Mouse (Mus musculus): Measurements from ENCODE around the gene Catip. TPM values are rescaled to one million over a fixed set of nuclear protein-coding genes. Genes with fewer than 3 reads are reported as not detected.
"Not testable (repeated sequence)": the region's sequence is repeated elsewhere in the genome, so short reads cannot be mapped to it uniquely, and the experiment has no call there.

The Catip gene
- polyA plus RNA-seq (2012; rRNA removed): 1.0 and 3.1 TPM in 2 replicates

DNA sequence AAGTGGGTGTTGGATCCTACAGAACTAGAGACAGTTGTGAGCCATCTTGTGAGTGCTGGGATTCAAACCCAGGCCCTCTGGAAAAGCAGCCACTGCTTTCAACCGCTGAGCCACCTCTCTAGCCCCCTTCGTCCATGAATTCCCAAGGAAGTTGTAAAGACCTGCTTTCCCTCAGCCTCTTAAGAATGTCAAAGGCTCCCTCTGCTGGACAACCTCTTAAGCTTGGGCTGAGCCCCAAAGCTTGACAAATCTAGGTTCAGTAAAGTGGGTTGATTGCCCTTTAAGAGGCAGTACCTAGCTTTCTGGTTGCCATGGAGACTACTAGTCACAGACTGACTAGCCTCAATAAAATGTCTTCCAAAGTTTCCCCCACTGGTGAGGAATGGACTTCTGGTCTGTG lies at the start of gene Catip:
Catip (plus strand) TSS at position 297 of the 400 bp plus-strand sequence.
- TF ChIP-seq POLR2A (IDR thresholded peaks at IDR 0.05; ENCODE audit: borderline replicate concordance, extremely low read depth, insufficient read depth, insufficient read length, poor library complexity, severe bottlenecking) (no peak), CTCF (IDR thresholded peaks at IDR 0.05; ENCODE audit: borderline replicate concordance, extremely low read depth, insufficient read depth, insufficient read length) (peak; percentile 84)
- DNase-seq (ENCODE audit: low read depth): peak; percentile 95

DNA sequence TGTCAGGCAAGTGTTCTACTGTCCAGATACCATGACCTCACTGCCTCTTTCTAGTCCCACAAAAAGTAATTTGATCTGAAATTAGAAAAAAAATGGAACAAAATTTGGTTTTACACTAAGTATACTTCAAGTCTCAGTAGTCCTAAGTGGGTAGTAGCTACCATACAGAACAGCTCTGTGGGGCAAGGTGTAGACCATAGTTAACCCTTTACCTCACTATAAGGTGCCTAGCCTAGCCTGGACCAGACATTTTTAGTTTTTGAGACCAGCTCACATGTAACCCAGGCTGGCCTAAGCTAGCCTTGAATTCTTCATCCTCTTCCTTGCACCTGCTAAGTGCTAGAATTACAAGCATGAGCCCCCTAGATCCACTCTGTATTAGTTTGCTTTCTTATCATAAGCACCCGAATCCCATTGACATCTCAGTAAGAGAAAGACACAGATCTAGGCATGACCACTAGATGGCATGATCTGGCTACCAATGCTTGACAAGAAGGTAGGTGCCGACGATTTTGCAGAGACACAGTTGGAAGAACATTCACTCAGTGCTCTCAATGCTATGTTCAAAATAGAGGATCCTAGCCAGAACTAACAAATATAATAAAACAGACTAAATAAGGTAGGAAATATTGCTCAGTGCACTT lies 48.7 kb upstream of the Catip start:
- peak; percentile 79; the same call in 1 of the 2 replicates for TF ChIP-seq CTCF (IDR thresholded peaks at IDR 0.05; ENCODE audit: borderline replicate concordance, extremely low read depth, insufficient read depth, insufficient read length)
- no peak for TF ChIP-seq POLR2A (IDR thresholded peaks at IDR 0.05; ENCODE audit: borderline replicate concordance, extremely low read depth, insufficient read depth, insufficient read length, poor library complexity, severe bottlenecking)
- DNase-seq (ENCODE audit: low read depth): peak; percentile 94

DNA sequence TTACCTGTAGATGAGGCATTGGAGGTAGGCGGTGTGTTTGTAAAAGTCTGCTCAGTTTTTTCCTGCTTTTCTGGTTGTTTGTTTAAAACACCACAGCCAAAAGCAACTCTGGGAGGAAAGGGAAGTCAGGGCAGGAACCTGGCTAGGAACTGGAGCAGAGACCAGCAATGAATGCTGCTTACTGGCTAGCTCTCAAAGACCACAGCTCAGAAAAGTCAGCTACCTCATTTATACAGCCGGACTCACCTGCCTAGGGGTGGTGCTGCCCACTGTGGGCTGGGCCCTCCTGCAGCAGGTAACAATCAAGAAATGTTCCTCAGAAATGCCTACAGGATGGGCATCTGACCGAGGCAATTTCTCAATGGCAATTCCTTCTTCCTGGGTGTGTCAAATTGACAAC lies 47.1 kb upstream of the Catip start:
- TF ChIP-seq POLR2A (IDR thresholded peaks at IDR 0.05; ENCODE audit: borderline replicate concordance, extremely low read depth, insufficient read depth, insufficient read length, poor library complexity, severe bottlenecking) (no peak), CTCF (IDR thresholded peaks at IDR 0.05; ENCODE audit: borderline replicate concordance, extremely low read depth, insufficient read depth, insufficient read length) (no peak)
- DNase-seq (ENCODE audit: low read depth): no peak

DNA sequence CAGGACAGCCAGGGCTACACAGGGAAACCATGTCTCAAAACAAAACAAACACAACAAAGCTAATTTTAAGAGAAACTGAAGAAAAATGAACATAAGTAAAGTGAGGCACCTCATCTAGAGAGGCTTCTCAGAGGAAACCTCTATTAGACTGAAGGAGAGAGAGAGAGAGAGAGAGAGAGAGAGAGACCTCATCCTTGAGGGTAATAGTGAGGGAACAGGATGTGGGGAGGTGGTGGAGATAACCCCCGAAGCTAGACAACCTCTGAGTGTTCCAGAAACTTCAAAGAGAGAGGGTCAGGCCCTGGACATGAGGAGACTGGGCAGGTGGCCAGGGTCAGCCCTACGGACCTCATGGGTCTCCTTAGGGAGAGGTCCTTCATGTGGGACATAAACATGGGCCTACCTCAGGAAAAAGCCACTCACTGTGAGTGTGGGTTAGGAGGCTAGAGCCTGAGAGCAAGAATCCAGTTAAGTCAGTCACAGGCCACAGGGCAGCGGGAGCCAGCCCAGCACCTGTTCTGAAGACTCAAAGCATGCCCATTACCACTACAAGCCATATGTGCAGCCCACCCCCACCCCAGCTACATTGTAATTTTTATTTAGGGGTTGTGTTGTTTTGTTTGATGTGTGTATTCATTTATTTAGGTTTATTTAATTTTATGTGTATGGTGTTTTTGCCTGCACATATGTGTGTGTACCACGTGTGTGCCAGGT lies 45.6 kb upstream of the Catip start:
- no peak for DNase-seq (ENCODE audit: low read depth)
- no peak for TF ChIP-seq POLR2A (IDR thresholded peaks at IDR 0.05; ENCODE audit: borderline replicate concordance, extremely low read depth, insufficient read depth, insufficient read length, poor library complexity, severe bottlenecking)
- no peak for TF ChIP-seq CTCF (IDR thresholded peaks at IDR 0.05; ENCODE audit: borderline replicate concordance, extremely low read depth, insufficient read depth, insufficient read length)

DNA sequence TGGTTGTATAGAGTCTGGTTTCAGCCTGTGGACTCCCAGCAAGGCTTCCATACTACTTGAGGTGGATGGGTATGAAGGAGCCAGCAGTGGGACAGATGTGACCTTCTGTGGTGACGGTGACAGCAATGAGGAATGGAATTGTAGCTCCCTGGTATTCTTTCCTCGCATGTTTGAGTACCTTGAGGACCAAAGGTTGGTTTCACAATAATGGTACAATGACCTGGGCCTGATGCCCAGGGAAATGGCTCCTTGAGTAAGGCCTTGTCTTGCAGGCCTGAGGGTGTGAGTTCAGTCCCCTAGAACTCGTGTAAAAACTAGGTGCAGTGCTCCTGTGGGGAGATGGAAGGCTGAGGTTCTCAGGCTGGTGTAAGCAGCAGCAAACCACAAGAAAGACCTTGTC lies 43.2 kb upstream of the Catip start:
- TF ChIP-seq CTCF (IDR thresholded peaks at IDR 0.05; ENCODE audit: borderline replicate concordance, extremely low read depth, insufficient read depth, insufficient read length) (no peak), POLR2A (IDR thresholded peaks at IDR 0.05; ENCODE audit: borderline replicate concordance, extremely low read depth, insufficient read depth, insufficient read length, poor library complexity, severe bottlenecking) (no peak)
- no peak for DNase-seq (ENCODE audit: low read depth)

DNA sequence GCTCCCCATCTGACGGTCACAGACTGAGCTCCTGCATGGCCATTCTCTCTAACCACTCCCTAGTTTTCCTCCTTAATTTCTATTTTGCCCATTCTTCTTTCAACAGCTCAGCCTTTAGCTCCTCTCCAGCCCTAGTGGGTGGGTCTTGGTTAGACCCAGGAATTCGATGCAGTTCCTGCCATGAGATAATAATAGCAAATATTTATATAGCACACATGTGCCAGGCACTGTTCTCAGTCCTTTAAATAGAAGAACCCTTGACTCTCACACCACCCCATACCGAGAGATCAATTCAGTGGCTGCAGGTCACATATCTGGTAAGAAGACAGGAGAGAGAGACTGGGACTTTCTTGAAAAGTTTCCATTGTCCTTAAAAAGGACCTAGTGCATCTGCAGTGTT lies 40.5 kb upstream of the Catip start:
- DNase-seq (ENCODE audit: low read depth): no peak
- TF ChIP-seq CTCF (IDR thresholded peaks at IDR 0.05; ENCODE audit: borderline replicate concordance, extremely low read depth, insufficient read depth, insufficient read length): no peak
- TF ChIP-seq POLR2A (IDR thresholded peaks at IDR 0.05; ENCODE audit: borderline replicate concordance, extremely low read depth, insufficient read depth, insufficient read length, poor library complexity, severe bottlenecking): no peak

DNA sequence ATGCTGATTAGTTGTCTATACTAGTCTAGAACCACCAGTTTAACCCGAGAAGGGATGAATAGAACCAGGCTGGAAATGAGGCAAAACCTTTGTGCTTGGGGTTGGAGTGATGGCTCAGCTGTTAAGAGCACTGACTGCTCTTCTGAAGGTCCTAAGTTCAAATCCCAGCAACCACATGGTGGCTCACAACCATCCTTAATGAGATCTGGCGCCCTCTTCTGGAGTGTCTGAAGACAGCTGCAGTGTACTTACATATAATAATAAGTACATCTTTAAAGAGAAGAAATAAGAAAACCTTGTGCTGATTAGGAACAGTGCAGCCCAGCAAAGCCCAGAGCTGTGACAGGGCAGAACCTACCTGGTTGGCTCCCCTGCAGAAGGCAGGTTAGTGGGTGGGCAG lies 35.0 kb upstream of the Catip start:
- 0 out of 2 replicates have a peak, but pooled peaks have one; percentile 2 for TF ChIP-seq CTCF (IDR thresholded peaks at IDR 0.05; ENCODE audit: borderline replicate concordance, extremely low read depth, insufficient read depth, insufficient read length)
- DNase-seq (ENCODE audit: low read depth): not testable (repeated sequence)

DNA sequence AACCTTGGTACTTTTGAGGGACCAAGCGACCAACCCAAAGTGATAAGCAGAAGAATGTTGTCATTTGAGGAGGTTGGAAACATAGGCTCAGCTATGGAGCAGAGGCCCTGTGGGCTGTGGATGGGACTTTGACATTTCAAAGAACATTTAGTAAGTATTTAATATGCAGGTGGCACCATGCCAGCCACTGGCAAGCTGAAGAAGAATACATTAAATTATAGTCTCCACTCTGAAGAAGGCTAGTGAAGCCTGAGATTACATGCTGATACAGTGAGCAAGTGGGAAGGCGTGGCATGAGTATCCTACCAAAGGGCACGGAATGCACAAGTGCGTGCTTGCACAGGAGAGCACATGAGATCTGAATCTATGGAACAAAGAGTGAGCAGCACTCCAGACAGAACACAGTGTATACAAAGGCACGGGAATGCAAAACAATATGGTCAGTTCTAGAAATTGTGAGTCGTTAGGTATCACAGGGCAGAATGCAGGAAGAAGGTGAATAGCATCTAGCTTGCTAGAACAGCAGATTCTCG lies 31.9 kb upstream of the Catip start:
- TF ChIP-seq CTCF (IDR thresholded peaks at IDR 0.05; ENCODE audit: borderline replicate concordance, extremely low read depth, insufficient read depth, insufficient read length): no peak
- no peak for TF ChIP-seq POLR2A (IDR thresholded peaks at IDR 0.05; ENCODE audit: borderline replicate concordance, extremely low read depth, insufficient read depth, insufficient read length, poor library complexity, severe bottlenecking)
- DNase-seq (ENCODE audit: low read depth): peak; percentile 59

DNA sequence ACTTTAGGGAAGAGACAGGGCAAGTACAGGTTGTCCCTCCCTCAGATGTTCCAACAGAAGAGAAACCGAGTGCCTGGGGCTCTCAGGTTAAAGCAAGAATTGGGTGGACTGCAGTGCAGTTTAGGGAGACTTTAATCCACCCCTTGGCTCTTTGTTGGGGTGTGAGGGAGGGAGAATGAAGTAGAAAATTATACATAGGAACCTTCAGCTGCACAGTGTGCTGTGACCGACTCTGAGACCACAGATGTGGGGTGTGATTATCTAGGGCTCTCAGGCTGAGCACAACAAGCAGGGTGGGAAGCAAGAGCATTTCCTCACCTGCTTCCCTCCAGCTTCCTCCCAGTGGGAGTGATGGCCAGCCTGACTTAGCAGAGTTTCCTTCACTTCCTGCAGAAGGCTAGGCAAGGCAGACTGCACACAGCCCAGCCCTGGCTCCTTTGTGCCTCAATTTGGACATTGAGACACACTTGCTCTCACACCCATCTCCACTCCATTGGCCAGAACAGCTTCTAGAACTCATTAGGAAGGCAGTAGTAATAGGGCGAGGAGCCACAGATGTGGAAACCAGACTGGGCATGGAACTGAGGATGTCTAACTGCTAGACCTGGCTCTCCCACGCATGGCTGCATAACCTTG lies 30.7 kb upstream of the Catip start:
- TF ChIP-seq CTCF (IDR thresholded peaks at IDR 0.05; ENCODE audit: borderline replicate concordance, extremely low read depth, insufficient read depth, insufficient read length) (no peak), POLR2A (IDR thresholded peaks at IDR 0.05; ENCODE audit: borderline replicate concordance, extremely low read depth, insufficient read depth, insufficient read length, poor library complexity, severe bottlenecking) (no peak)
- DNase-seq (ENCODE audit: low read depth): no peak

DNA sequence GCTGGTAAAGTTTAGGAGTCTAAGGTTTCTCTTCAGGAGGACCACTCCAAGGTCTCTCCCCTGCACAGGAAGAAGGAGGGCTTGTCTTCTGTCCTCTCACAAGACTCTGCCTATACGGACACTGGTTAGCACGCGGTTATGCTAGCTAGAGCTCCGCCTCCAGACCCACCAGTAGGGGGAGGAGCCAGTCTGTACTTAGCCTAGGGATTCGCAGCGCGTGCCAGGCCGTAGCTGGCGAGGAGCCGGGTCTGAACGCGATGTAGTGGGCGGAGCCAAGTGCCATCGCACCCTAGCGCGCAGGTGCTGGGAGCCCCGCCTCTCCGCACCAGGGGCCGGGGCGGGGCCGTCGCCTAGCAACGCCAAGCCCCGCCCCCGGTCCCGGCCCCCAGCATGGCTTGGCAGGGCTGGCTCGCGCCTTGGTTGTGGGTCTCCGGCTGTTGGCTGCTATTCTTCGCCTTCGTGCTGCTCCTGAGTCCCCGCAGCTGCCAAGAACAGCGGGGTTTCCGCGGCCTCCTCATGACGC lies 29.6 kb upstream of the Catip start:
- peak; percentile 99 for DNase-seq (ENCODE audit: low read depth)
- peak; percentile 18; the same call in 1 of the 2 replicates for TF ChIP-seq POLR2A (IDR thresholded peaks at IDR 0.05; ENCODE audit: borderline replicate concordance, extremely low read depth, insufficient read depth, insufficient read length, poor library complexity, severe bottlenecking)
- peak; percentile 21; the same call in 1 of the 2 replicates for TF ChIP-seq CTCF (IDR thresholded peaks at IDR 0.05; ENCODE audit: borderline replicate concordance, extremely low read depth, insufficient read depth, insufficient read length)

DNA sequence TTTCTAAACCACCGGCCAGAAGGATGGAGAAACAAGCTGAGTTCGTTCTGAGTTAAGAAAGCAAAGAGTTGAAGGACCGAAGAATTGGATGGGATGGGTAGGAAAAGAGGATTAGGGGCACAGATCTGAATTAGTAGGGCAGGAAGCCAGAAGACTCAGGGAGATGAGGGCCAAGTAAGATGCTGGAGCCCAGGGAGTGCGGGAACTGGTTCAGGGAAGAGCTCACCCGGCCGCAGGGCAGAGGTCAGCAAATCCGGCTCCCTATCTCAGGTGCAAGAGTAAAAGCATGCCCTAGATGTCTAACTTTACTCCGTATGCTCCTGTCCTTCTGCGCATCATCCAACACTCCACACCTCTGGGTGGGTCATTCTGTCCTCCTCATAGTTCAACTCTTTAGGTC lies 29.0 kb upstream of the Catip start:
- no peak for DNase-seq (ENCODE audit: low read depth)
- no peak for TF ChIP-seq CTCF (IDR thresholded peaks at IDR 0.05; ENCODE audit: borderline replicate concordance, extremely low read depth, insufficient read depth, insufficient read length)
- TF ChIP-seq POLR2A (IDR thresholded peaks at IDR 0.05; ENCODE audit: borderline replicate concordance, extremely low read depth, insufficient read depth, insufficient read length, poor library complexity, severe bottlenecking): no peak

All from brain, embryonic 14.5 days (tissue).